Mouse (Mus musculus): Measurements from ENCODE around the gene Atf7ip. TPM values are rescaled to one million over a fixed set of nuclear protein-coding genes. Genes with fewer than 3 reads are reported as not detected.

Gene Atf7ip
- polyA plus RNA-seq, 1 experiment from 2014 or later = 37.8 TPM

DNA sequence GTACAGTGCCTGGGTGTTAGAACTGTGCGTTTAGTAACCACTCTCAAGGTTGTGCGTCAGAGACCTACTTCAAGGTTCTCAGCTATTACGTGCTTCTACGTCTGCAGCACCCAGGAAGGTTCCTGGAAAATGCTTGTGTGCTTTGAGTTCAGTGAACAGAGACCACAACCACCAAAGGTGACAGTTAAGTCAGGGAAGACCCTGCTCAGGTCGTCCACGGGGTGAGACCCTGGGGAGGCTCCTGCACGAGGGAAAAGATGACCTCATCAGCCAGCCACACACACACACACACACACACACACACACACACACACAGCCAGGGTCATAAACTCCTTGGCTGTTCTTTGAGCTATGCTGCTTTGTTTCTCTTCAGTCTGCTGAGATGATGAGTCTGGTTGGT, 96.6 kb downstream of the Atf7ip start:
- 92% methylated on average over 6 of the region's 7 CpGs for WGBS
- Histone ChIP-seq H3K9me3 (no peaks in the 10 kb centered on the region), H3K27ac (replicated peaks) (no peak overlapping the region), H3K36me3 (peaks cover 85% of the 10 kb centered on the region), H3K27me3 (no peaks in the 10 kb centered on the region), H3K4me2 (no peak overlapping the region), H3K4me3 (no peak overlapping the region), H3K9ac (no peak overlapping the region), H3K4me1 (replicated peaks) (no peaks in the 10 kb centered on the region)
- no peak for ATAC-seq (ENCODE audit: low read depth)

DNA sequence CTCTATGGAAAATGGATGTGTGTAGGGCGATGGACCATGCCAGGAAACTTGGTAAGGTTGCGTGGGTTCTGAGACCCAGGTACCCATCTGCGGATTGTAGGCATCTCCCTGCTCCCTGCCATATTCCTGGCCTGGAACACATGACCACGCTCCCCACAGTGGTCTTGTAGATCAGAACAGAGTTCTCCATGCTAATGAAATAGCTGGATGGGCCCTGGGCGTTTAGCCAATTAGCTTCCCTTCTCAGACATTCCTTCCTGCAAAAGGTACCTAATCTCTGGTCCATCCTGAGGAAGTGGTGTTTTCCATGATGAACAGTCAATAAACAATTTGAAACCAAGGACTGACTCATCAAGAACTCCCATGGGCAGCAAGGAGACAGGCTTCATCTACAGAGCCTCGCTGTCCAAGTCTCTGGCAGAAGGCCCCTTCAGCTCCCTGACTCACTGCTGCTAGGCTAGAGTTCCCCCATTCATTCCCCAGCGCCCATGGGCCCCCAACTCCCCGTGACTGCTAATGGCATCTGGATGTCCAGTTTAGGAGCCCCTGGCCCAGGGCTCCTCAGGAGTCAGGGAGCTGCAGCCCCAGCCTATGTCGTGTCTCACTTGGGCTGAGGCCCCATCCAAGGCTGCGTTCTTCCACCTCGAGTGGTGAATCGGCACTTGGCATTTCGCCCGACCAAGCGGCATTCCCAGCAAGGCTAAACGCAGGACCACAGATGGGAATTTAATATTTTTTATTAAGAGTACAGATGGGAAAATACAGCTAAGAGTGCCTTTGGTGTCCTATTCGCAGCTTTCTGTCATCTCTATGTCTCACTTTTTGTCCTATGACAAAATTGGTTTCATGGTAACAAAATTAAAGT, 105.6 kb downstream of the Atf7ip start:
- Histone ChIP-seq H3K27me3 (no peaks in the 10 kb centered on the region), H3K4me2 (no peak overlapping the region), H3K4me3 (no peak overlapping the region), H3K9me3 (no peaks in the 10 kb centered on the region), H3K27ac (replicated peaks) (no peak overlapping the region), H3K9ac (no peak overlapping the region), H3K4me1 (replicated peaks) (no peaks in the 10 kb centered on the region), H3K36me3 (peaks cover 51% of the 10 kb centered on the region)
- ATAC-seq (ENCODE audit: low read depth) = peak; percentile 19; the same call in 1 of the 2 replicates
- 98% methylated on average over 17 of the region's 17 CpGs for whole genome bisulfite sequencing

DNA sequence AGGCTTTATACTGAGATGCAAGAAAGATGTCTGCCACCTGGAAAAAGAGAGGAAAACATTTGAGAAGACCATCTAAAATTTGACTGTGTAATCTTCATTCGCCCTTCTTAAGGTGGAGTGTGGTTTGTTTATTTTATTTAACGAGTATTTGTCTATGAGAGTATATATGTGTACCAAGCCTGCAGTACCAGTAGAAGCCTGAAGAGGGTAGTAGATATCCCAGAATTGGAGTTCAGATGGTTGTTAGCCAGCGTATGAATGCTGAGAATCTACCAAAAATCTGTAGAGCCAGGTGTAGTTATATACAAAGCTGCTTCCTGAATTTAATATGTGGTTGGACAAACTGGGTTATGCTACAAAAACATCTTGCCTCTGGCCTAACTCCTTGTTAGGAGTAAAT, 106.3 kb downstream of the Atf7ip start:
- 98% methylated on average over 3 of the region's 3 CpGs for WGBS
- ATAC-seq (ENCODE audit: low read depth) = no peak
- no peak overlapping the region for H3K4me2 ChIP-seq
- no peak overlapping the region for H3K4me3 ChIP-seq
- H3K36me3 ChIP-seq = peaks cover 43% of the 10 kb centered on the region
- no peak overlapping the region for H3K27ac ChIP-seq (replicated peaks)
- no peaks in the 10 kb centered on the region for H3K4me1 ChIP-seq (replicated peaks)
- no peak overlapping the region for H3K9ac ChIP-seq
- H3K9me3 ChIP-seq = no peaks in the 10 kb centered on the region
- no peaks in the 10 kb centered on the region for H3K27me3 ChIP-seq

DNA sequence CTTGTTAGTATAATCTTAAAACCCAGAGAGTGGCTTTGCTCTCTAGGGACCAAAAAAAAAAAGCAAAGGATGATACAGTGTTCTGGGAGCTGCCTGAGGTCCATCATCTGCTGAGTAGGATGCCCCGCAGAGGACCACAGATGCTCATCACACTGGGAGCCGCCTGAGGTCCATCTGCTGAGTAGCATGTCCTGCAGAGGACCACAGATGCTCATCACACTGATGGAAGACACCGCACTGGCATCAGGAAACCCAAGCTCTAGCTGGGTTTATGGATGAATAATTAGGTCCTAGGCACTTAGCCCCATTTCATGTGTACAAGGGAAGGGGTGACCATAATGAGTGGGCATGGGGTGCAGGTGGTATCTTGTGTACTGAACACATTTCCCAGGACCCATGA, 108.2 kb downstream of the Atf7ip start:
- peaks cover 27% of the 10 kb centered on the region for H3K36me3 ChIP-seq
- no peak for ATAC-seq (ENCODE audit: low read depth)
- 69% methylated on average over 3 of the region's 3 CpGs for WGBS

DNA sequence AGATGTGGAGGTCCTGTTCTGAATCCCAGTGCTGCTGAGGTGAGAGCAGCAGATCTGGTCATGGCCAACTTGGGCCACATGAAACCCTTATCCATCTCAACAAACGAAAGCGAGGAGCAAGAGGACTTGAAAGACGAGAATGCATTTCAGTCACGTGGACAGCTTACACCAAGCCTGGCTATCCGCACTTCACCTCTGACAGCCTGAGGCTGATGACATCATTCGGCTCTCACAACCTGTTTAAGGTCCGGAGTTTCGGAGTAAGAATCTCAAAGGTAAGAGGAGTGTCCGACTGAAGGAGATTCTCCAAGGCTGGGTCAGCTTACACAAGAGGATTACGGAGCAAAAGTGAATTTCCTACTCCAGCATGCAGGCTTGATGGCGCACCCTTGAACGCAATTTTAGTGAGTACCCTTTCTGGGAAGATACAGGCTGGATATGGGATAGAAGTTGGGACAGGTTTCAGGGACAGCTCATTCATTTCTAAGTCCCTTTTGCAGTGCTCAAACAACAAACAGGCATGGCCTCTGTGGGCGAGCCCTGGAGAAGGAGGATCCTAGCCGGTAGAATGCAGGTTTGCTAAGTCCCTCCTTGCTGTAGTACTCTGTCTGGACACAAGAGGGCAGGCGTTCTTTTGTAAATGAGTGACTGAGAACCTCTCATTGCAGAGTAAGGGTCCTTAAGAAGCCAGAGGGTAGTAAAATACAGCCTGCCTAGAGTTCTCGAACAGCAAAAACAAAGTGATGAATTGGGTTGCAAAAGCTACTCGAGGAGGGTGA, 114.6 kb downstream of the Atf7ip start:
- peak; percentile 56; the same call in 1 of the 2 replicates for ATAC-seq (ENCODE audit: low read depth)
- H3K27ac ChIP-seq (replicated peaks) = no peak overlapping the region
- WGBS = 51% methylated on average over 17 of the region's 17 CpGs
- H3K9me3 ChIP-seq = no peaks in the 10 kb centered on the region
- H3K4me1 ChIP-seq (replicated peaks) = no peaks in the 10 kb centered on the region
- no peak overlapping the region for H3K4me2 ChIP-seq
- no peaks in the 10 kb centered on the region for H3K27me3 ChIP-seq
- H3K36me3 ChIP-seq = no peaks in the 10 kb centered on the region
- H3K4me3 ChIP-seq = no peak overlapping the region
- H3K9ac ChIP-seq = no peak overlapping the region

More for the DNA sequence above, 108.2 kb downstream of the Atf7ip start:
- Histone ChIP-seq H3K4me3 (no peak overlapping the region), H3K27me3 (no peaks in the 10 kb centered on the region), H3K27ac (replicated peaks) (no peak overlapping the region), H3K9ac (no peak overlapping the region), H3K4me2 (no peak overlapping the region), H3K9me3 (no peaks in the 10 kb centered on the region), H3K4me1 (replicated peaks) (no peaks in the 10 kb centered on the region)

DNA sequence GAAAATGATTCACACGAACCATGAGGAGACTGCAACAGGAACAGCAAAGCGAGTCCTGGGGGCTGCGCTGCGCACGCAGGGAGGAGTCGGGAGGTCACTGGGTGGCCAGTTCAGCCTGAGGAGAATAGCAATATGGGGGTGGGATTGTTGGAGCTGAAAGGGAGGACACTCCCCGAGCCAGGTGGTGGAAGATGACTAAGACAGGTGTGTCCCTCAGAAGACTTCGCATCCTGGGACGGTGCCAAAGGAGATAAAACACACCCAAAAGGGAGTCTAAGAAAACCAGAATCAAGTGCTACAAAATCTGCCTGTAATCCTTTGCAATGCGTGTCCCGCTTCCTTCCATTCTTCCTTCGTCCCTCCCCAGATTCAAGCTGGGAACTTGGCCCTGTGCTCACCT, 119.5 kb downstream of the Atf7ip start:
- Histone ChIP-seq H3K4me2 (no peak overlapping the region), H3K27ac (replicated peaks) (no peak overlapping the region), H3K9ac (no peak overlapping the region), H3K27me3 (no peaks in the 10 kb centered on the region), H3K36me3 (no peaks in the 10 kb centered on the region), H3K9me3 (no peaks in the 10 kb centered on the region), H3K4me1 (replicated peaks) (no peaks in the 10 kb centered on the region), H3K4me3 (no peak overlapping the region)
- WGBS = 87% methylated on average over 12 of the region's 12 CpGs
- no peak for ATAC-seq (ENCODE audit: low read depth)

DNA sequence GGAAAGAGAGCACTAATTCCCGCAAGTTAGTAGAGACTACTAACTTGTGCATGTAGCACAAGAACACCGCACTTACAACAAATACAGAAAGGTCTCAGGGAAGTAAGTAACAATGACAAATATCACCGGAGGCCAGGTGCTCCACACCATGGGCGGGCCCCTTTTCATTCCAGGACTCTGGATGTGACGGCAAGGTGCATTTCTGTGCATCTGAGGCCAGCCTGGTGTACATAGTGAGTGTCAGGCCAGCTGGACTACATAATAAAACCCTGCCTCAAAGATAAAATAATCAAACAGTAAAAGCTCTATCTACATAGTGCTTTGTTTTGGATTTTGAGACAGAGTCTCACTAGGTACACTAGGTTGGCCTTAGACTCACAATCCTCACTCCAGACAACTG, 123.7 kb downstream of the Atf7ip start:
- Histone ChIP-seq H3K9ac (no peak overlapping the region), H3K27ac (replicated peaks) (no peak overlapping the region), H3K4me1 (replicated peaks) (no peaks in the 10 kb centered on the region), H3K9me3 (no peaks in the 10 kb centered on the region), H3K36me3 (no peaks in the 10 kb centered on the region), H3K4me2 (no peak overlapping the region), H3K4me3 (no peak overlapping the region), H3K27me3 (no peaks in the 10 kb centered on the region)
- 94% methylated on average over 5 of the region's 5 CpGs for WGBS
- no peak for ATAC-seq (ENCODE audit: low read depth)

DNA sequence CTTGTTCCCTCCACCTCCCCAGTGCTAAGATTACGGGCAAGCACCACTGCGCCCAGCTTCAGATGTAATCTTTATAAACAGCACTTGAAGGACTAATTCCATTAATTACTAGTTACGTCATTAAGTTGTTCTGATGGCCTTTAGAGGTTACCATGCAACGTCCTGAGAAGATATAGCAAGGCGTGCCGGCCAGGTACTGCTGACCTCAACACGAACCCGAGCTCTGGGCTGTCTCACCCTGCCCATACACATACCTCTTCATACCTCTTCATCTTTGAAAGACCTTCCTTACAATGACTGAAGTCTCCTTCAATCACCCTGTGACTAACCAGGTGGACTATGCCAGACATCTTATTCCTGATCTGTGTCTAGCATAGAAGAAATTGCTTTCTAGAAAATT, 125.6 kb downstream of the Atf7ip start:
- no peaks in the 10 kb centered on the region for H3K36me3 ChIP-seq
- no peaks in the 10 kb centered on the region for H3K9me3 ChIP-seq
- H3K27me3 ChIP-seq = no peaks in the 10 kb centered on the region
- no peak overlapping the region for H3K4me2 ChIP-seq
- WGBS = 88% methylated on average over 8 of the region's 8 CpGs
- H3K9ac ChIP-seq = no peak overlapping the region
- H3K27ac ChIP-seq (replicated peaks) = no peak overlapping the region
- H3K4me3 ChIP-seq = no peak overlapping the region
- H3K4me1 ChIP-seq (replicated peaks) = no peaks in the 10 kb centered on the region
- ATAC-seq (ENCODE audit: low read depth) = no peak

DNA sequence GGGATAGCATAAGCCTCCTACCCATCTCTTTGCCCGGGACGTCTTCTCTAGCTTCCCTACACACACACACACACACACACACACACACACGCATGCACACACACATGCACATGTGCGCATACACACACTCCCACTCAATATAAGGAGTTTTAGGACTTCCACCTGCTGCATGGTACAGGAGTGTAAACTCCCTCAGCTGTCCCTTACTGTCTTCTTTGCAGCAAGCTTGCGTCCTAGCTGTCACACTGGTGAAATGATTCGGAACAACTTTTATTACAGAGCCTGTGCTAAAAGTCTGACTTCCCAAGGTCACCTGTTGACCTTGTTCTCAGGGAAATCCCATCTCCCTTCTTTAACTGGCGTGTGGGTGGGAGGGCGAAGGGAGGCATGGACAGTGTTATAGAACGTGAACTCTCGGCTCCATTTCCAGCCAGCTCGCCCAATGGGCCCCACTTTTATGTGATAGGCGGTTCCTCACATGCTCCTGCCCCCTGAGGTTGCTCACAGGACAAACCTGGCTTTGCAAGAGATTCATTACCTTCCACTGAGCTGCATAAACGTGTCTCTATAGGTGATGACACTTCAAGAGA, 126.1 kb downstream of the Atf7ip start:
- Histone ChIP-seq H3K4me3 (no peak overlapping the region), H3K4me1 (replicated peaks) (no peaks in the 10 kb centered on the region), H3K9ac (no peak overlapping the region), H3K36me3 (no peaks in the 10 kb centered on the region), H3K27me3 (no peaks in the 10 kb centered on the region), H3K27ac (replicated peaks) (no peak overlapping the region), H3K4me2 (no peak overlapping the region), H3K9me3 (no peaks in the 10 kb centered on the region)
- WGBS = 89% methylated on average over 13 of the region's 13 CpGs
- ATAC-seq (ENCODE audit: low read depth) = no peak

DNA sequence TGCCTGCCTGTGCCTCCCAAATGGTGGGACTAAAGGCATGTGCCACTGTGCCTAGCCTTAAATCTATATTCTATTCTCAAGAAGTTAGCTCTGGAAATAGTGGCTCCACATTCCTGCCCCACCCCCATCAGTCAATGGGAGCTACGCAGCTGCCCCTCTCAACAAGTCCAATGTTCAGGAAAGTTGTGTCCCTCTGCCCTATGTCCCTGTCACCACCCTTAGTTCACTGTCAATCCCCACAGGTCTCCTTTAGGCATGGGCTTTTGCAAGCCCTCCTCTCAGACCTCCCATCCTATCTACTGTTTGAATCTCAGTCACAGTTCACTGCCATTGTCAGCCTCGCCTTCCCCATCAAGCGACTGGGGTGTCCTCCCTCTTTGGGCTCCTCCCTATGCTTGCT, 127.2 kb downstream of the Atf7ip start:
- no peaks in the 10 kb centered on the region for H3K4me1 ChIP-seq (replicated peaks)
- WGBS = 94% methylated on average over 3 of the region's 3 CpGs
- no peak overlapping the region for H3K4me3 ChIP-seq
- no peak for ATAC-seq (ENCODE audit: low read depth)
- H3K36me3 ChIP-seq = no peaks in the 10 kb centered on the region
- H3K9me3 ChIP-seq = no peaks in the 10 kb centered on the region
- no peak overlapping the region for H3K9ac ChIP-seq
- H3K27ac ChIP-seq (replicated peaks) = no peak overlapping the region
- no peaks in the 10 kb centered on the region for H3K27me3 ChIP-seq
- H3K4me2 ChIP-seq = no peak overlapping the region

DNA sequence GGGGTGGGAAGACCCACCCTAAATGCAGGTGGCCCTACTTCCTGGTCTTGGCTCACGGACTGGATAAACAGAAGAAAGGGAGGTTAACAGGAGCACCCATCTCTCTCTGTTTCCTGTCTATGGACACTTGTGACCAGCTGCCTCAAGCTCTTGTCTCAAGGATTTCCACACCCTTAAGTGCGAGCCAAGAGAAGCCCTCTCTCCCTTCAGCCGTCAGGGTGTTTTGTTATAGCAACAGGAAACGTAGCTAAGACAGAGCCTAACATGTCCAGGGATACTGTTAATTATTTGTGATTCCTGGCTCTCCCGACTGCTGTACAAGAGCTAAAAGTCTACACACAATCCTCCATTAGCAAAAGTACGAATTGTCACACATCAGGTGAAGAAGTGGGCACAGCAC, 127.8 kb downstream of the Atf7ip start:
- Histone ChIP-seq H3K36me3 (no peaks in the 10 kb centered on the region), H3K9ac (no peak overlapping the region), H3K4me2 (no peak overlapping the region), H3K9me3 (no peaks in the 10 kb centered on the region), H3K27me3 (no peaks in the 10 kb centered on the region), H3K4me3 (no peak overlapping the region), H3K4me1 (replicated peaks) (no peaks in the 10 kb centered on the region), H3K27ac (replicated peaks) (no peak overlapping the region)
- 84% methylated on average over 6 of the region's 6 CpGs for WGBS
- no peak for ATAC-seq (ENCODE audit: low read depth)

DNA sequence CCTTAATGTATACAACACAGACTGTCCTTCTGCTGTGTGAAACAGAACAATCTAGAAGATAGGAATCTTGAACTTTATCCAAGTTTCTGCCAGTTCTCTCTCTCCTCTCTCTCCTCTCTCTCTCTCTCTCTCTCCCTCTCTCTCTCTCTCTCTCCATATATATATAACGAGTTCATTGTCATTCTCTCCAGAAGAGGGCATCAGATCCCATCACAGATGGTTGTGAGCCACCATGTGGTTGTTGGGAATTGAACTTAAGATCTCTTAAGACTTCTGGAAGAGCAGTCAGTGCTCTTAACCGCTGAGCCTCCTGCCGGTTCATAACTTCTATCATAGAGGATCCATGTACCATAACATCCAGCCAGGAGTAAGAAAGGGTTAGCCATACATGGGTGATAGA, 129.0 kb downstream of the Atf7ip start:
- Histone ChIP-seq H3K36me3 (no peaks in the 10 kb centered on the region), H3K4me2 (no peak overlapping the region), H3K27ac (replicated peaks) (no peak overlapping the region), H3K9me3 (no peaks in the 10 kb centered on the region), H3K4me3 (no peak overlapping the region), H3K9ac (no peak overlapping the region), H3K4me1 (replicated peaks) (no peaks in the 10 kb centered on the region), H3K27me3 (no peaks in the 10 kb centered on the region)
- ATAC-seq (ENCODE audit: low read depth) = no peak
- WGBS = 65% methylated on average over 3 of the region's 3 CpGs
